Mouse (Mus musculus) kidney, adult 11 months (tissue): Measurements from ENCODE around the gene Ssc4d.

Source experiments
- DNase-seq: peaks from one replicate; pipeline ENCODE4 v3.0.0; 2022

The Ssc4d gene

GRCm38 (mm10) chr5:135974365-135974764, at the start of gene Ssc4d:
Gene Ssc4d (minus strand): TSS chr5:135974531.
- DNase-seq: no peak

GRCm38 (mm10) chr5:136019907-136020306, 45.6 kb upstream of the Ssc4d start:
- no peak for DNase-seq

- DNase-seq: no peak
These were observed 44.4 kb upstream of the Ssc4d start for GRCm38 (mm10) chr5:136018726-136019125.

GRCm38 (mm10) chr5:136017262-136017661, 42.9 kb upstream of the Ssc4d start:
- no peak for DNase-seq

GRCm38 (mm10) chr5:136016014-136016876, 41.9 kb upstream of the Ssc4d start:
- DNase-seq: peak; percentile 73

- peak; percentile 48 for DNase-seq
These were observed 41.3 kb upstream of the Ssc4d start for GRCm38 (mm10) chr5:136015586-136015985.

- DNase-seq: peak; percentile 64
These were observed 40.5 kb upstream of the Ssc4d start for GRCm38 (mm10) chr5:136014877-136015276.

GRCm38 (mm10) chr5:136007745-136008144, 33.4 kb upstream of the Ssc4d start:
- no peak for DNase-seq

GRCm38 (mm10) chr5:136004537-136004936, 30.2 kb upstream of the Ssc4d start:
- DNase-seq: no peak

- DNase-seq: no peak
These were observed 28.4 kb upstream of the Ssc4d start for GRCm38 (mm10) chr5:136002751-136003151.

GRCm38 (mm10) chr5:136002325-136002724, 28.0 kb upstream of the Ssc4d start:
- no peak for DNase-seq

GRCm38 (mm10) chr5:136001222-136001621, 26.9 kb upstream of the Ssc4d start:
- DNase-seq: no peak

GRCm38 (mm10) chr5:135996162-135996561, 21.8 kb upstream of the Ssc4d start:
- DNase-seq: no peak

GRCm38 (mm10) chr5:135994725-135995687, 20.7 kb upstream of the Ssc4d start, which contains the start of gene Dtx2:
Gene Dtx2 (plus strand): TSS chr5:135994800.
- peak; percentile 87 for DNase-seq

GRCm38 (mm10) chr5:135994335-135994724, 20.0 kb upstream of the Ssc4d start:
- no peak for DNase-seq

GRCm38 (mm10) chr5:135993381-135993965, 19.1 kb upstream of the Ssc4d start:
- peak; percentile 34 for DNase-seq

GRCm38 (mm10) chr5:135990601-135991000, 16.3 kb upstream of the Ssc4d start:
- DNase-seq: no peak

- no peak for DNase-seq
These were observed 12.9 kb upstream of the Ssc4d start for GRCm38 (mm10) chr5:135987248-135987647.

- no peak for DNase-seq
These were observed 10.3 kb upstream of the Ssc4d start for GRCm38 (mm10) chr5:135984546-135985044.

GRCm38 (mm10) chr5:135982398-135982797, 8.1 kb upstream of the Ssc4d start:
- peak; percentile 39 for DNase-seq

GRCm38 (mm10) chr5:135979904-135980303, 5.6 kb upstream of the Ssc4d start, which contains the start of gene Zp3:
Gene Zp3 (plus strand): TSS chr5:135980099.
- no peak for DNase-seq

GRCm38 (mm10) chr5:135979381-135979780, 5.0 kb upstream of the Ssc4d start:
- no peak for DNase-seq
